Mouse (Mus musculus): ENCODE data around the gene Fgl2.
"Not testable (repeated sequence)": the region's sequence is repeated elsewhere in the genome, so short reads cannot be mapped to it uniquely, and the experiment has no call there.

The Fgl2 gene

GRCm38 (mm10) chr5:21372493-21373179 is at the start of gene Fgl2:
Fgl2 (plus strand) TSS chr5:21372642.
- ATAC-seq (ENCODE audit: insufficient number of reproducible peaks, low FRiP score, low TSS enrichment), result peak; percentile 62

- ATAC-seq (ENCODE audit: insufficient number of reproducible peaks, low FRiP score, low TSS enrichment), result no peak
These were observed 45.9 kb upstream of the Fgl2 start for GRCm38 (mm10) chr5:21326494-21326893.

GRCm38 (mm10) chr5:21328560-21328959 is 43.9 kb upstream of the Fgl2 start:
- ATAC-seq (ENCODE audit: insufficient number of reproducible peaks, low FRiP score, low TSS enrichment), result no peak

GRCm38 (mm10) chr5:21329672-21330665 is 42.5 kb upstream of the Fgl2 start:
- ATAC-seq (ENCODE audit: insufficient number of reproducible peaks, low FRiP score, low TSS enrichment), result no peak

- no peak for ATAC-seq (ENCODE audit: insufficient number of reproducible peaks, low FRiP score, low TSS enrichment)
These were observed 40.8 kb upstream of the Fgl2 start for GRCm38 (mm10) chr5:21331656-21332055.

GRCm38 (mm10) chr5:21332119-21332518 is 40.3 kb upstream of the Fgl2 start:
- no peak for ATAC-seq (ENCODE audit: insufficient number of reproducible peaks, low FRiP score, low TSS enrichment)

GRCm38 (mm10) chr5:21342265-21342664 is 30.2 kb upstream of the Fgl2 start:
- not testable (repeated sequence) for ATAC-seq (ENCODE audit: insufficient number of reproducible peaks, low FRiP score, low TSS enrichment)

GRCm38 (mm10) chr5:21348366-21348765 is 24.1 kb upstream of the Fgl2 start:
- ATAC-seq (ENCODE audit: insufficient number of reproducible peaks, low FRiP score, low TSS enrichment), result no peak

- no peak for ATAC-seq (ENCODE audit: insufficient number of reproducible peaks, low FRiP score, low TSS enrichment)
These were observed 20.8 kb upstream of the Fgl2 start for GRCm38 (mm10) chr5:21351678-21352077.

- no peak for ATAC-seq (ENCODE audit: insufficient number of reproducible peaks, low FRiP score, low TSS enrichment)
These were observed 13.8 kb upstream of the Fgl2 start for GRCm38 (mm10) chr5:21358648-21359047.

GRCm38 (mm10) chr5:21363343-21363742 is 9.1 kb upstream of the Fgl2 start:
- ATAC-seq (ENCODE audit: insufficient number of reproducible peaks, low FRiP score, low TSS enrichment), result no peak

GRCm38 (mm10) chr5:21366338-21367053 is 5.9 kb upstream of the Fgl2 start:
- no peak for ATAC-seq (ENCODE audit: insufficient number of reproducible peaks, low FRiP score, low TSS enrichment)

GRCm38 (mm10) chr5:21367514-21367913 is 4.9 kb upstream of the Fgl2 start:
- no peak for ATAC-seq (ENCODE audit: insufficient number of reproducible peaks, low FRiP score, low TSS enrichment)

GRCm38 (mm10) chr5:21370218-21370947 is 2.1 kb upstream of the Fgl2 start:
- ATAC-seq (ENCODE audit: insufficient number of reproducible peaks, low FRiP score, low TSS enrichment), result no peak

GRCm38 (mm10) chr5:21371920-21372319 is 522 bp upstream of the Fgl2 start:
- ATAC-seq (ENCODE audit: insufficient number of reproducible peaks, low FRiP score, low TSS enrichment), result no peak

- ATAC-seq (ENCODE audit: insufficient number of reproducible peaks, low FRiP score, low TSS enrichment), result 0 out of 2 replicates have a peak, but pooled peaks have one; percentile 10
These were observed 707 bp downstream of the Fgl2 start for GRCm38 (mm10) chr5:21373180-21373518.

- ATAC-seq (ENCODE audit: insufficient number of reproducible peaks, low FRiP score, low TSS enrichment), result no peak
These were observed 4.5 kb downstream of the Fgl2 start for GRCm38 (mm10) chr5:21376935-21377334.

- ATAC-seq (ENCODE audit: insufficient number of reproducible peaks, low FRiP score, low TSS enrichment), result no peak
These were observed 6.0 kb downstream of the Fgl2 start for GRCm38 (mm10) chr5:21378397-21378796.

- ATAC-seq (ENCODE audit: insufficient number of reproducible peaks, low FRiP score, low TSS enrichment), result no peak
These were observed 9.5 kb downstream of the Fgl2 start for GRCm38 (mm10) chr5:21381986-21382385.

- no peak for ATAC-seq (ENCODE audit: insufficient number of reproducible peaks, low FRiP score, low TSS enrichment)
These were observed 10.2 kb downstream of the Fgl2 start for GRCm38 (mm10) chr5:21382678-21383077.

Measured in cerebellum, adult (tissue).